Mouse (Mus musculus) thymus, adult 2 months (tissue): ENCODE results near the gene Kcnip3.

Source experiments
- CTCF ChIP-seq: fragments of 200-500 bp; IDR thresholded peaks from 2 replicates; pipeline ENCODE4 v1.5.1; 2012; ENCODE audit warnings: mild to moderate bottlenecking, control low read depth, low read length, moderate library complexity, borderline replicate concordance; ENCODE audit not compliant: control insufficient read depth, poor library complexity, insufficient read depth; ENCODE audit errors: extremely low read depth
- POLR2A ChIP-seq: fragments of 200-500 bp; IDR thresholded peaks from 2 replicates; pipeline ENCODE4 v1.6.1; 2012; ENCODE audit warnings: mild to moderate bottlenecking, low read length, control low read depth, moderate library complexity; ENCODE audit not compliant: control insufficient read depth, poor library complexity, insufficient read depth; ENCODE audit errors: extremely low read depth

DNA sequence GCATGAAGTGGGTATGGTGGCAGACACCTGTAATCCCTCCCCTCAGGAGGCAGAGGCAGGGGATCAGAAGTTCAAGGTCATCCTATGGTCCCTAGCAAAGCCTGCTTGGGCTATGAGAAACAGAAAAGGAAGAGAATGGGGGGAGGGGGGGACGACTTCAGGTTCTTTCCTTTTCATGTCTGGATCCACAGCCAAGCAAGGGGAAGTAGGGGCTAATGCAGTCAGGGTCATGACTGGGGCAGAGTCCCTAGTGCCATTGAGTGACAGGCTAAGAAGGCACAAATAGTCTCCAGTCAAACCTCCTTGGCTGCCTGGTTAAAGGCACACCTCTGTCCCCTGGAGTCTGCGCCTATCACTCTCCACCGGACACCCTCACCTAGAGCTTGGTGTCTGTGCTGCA is 3.1 kb downstream of the Kcnip3 start:
- TF ChIP-seq CTCF: no peak
- no peak for TF ChIP-seq POLR2A
